Mouse (Mus musculus) adrenal gland, postnatal 0 days (tissue): ENCODE results near the gene Garnl3. TPM values are rescaled to one million over a fixed set of nuclear protein-coding genes. Genes with fewer than 3 reads are reported as not detected.

Experiments used
- polyA plus RNA-seq: library from polyadenylated mRNA; unstranded; fragments of >200 nt; fragmentation: Nextera tagmentation; extraction: Ambion mirVana; gene quantifications from 2 replicates; pipeline ENCODE4 v1.2.1, GENCODE M21; 2015

The Garnl3 gene
- 17.4 and 34.2 TPM in 2 replicates for polyA plus RNA-seq

DNA sequence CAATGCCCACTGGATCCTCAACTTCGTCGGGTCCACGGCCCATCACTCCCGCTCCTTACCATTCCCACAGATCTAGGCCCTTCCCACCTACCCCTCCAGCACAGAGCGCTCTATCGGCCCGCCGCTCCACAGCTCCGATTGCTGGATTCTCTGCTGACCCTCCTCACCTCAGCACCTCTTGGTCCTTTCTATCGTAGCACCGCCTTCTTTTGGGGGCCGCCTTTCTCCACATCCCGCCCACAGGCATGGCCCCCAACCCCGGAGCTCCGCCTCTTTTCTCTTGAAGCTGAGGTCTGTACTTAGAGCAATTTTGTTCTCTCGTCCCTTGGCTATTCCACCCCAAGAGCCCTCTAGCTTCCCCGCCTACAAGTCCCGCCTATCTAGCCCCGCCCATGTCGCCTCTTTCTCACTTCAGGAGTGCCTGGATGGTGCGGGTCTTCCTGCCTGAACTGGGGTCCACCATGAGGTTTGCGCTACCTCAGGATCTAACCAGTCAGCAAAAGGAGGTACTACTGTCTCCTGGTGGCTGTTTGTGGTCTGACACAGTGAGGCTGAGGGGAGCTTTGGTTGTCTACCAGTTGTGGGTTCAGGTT is at the start of gene Garnl3:
TSS of gene Garnl3 (minus strand) at position 155 of the 593 bp plus-strand sequence.

DNA sequence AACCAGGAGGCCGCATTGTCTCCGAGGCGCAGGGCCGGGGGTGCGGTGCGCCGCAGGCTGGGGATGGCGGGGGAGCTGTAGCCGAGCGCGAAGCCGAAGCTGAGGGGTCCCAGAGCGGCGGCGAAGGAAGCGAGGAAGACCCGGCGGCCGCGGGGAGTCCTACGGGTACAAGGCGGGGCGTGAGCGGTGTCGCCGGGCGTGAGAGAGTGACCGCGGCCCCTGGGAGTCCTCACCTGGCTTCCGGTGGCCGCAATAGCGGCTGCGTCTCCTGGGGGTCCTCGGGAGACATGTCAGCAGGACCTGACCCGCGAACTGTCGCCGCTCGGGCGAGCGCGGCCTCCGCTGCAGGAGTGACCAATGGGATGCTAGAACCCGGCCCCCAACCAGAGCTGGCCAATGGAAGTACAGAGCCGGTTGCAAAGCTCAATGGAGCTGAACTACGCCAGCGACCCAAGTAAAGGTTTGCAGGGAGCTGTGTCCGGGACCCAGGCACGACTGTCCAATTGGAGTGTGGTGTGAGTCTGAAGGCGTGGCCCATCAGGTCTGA is 149.7 kb downstream of the Garnl3 start, which contains the start of gene Slc2a8:
TSS of gene Slc2a8 (minus strand) at position 359 of the 547 bp plus-strand sequence.

DNA sequence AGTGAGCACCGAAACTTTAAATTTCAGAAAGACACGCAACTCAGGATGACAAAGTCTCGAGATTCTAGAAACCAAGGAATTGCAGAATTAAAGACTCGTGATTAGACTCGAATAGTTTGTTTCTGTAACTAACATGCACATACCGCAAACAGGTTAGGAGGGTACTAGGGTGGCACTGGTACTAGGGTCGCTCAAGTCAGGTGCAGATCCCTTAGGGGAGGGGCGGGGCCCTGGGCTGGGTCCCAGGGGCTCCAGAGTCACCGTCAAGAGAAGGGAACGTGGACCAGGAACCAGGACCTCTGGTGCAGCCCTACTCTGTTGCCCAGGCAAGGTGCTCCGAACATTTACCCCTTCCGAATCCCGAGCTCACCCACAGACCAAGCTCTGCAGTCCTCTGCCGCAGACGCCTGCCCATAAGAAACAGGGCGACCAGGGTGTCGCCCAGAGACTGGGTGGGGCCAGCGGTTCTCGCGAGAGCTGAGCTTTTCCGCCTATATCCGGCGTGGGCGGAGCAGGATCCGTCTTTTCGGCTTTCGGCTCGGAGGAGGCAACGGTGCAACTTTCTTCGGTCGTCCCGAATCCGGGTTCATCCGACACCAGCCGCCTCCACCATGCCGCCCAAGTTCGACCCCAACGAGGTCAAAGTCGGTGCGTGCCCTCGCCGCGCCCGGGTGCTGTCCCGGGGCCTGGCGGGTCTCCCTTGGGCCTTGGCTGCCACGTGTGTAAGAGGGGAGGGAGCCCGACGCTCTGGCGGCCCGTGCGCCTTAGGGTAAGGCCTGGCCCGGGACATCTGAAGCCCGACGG is 170.1 kb downstream of the Garnl3 start, which contains the start of the genes Rpl12 and Lrsam1:
TSS of gene Rpl12 (plus strand) at position 368 of the 804 bp plus-strand sequence.
TSS of gene Lrsam1 (minus strand) at position 423 of the 804 bp plus-strand sequence.

Other genes with a start within 250 kb of the Garnl3 start
- gene Rpl12, start 170.1 kb downstream of the Garnl3 start, polyA plus RNA-seq = 137 and 195 TPM in 2 replicates
- gene Lrsam1, start 170.0 kb downstream of the Garnl3 start, polyA plus RNA-seq = 8.5 and 8.9 TPM in 2 replicates
- 18.7 and 30.2 TPM in 2 replicates for gene Slc2a8, start 149.6 kb downstream of the Garnl3 start, polyA plus RNA-seq
- 24.3 and 27.4 TPM in 2 replicates for gene Angptl2, start 84.4 kb upstream of the Garnl3 start, polyA plus RNA-seq
- 3.0 and 4.1 TPM in 2 replicates for gene Ralgps1, start 239.8 kb upstream of the Garnl3 start, polyA plus RNA-seq